Mouse (Mus musculus) embryonic facial prominence, embryonic 12.5 days (tissue): Measurements from ENCODE around the gene Lzic. TPM values are rescaled to one million over a fixed set of nuclear protein-coding genes. Genes with fewer than 3 reads are reported as not detected.
"Not testable (repeated sequence)": the region's sequence is repeated elsewhere in the genome, so short reads cannot be mapped to it uniquely, and the experiment has no call there.

Experiments
- ATAC-seq: fragments of 200-750 bp; cut with Nextera tagmentation; 2 replicates; pipeline ENCODE4 v1.8.0; 2017; ENCODE audit not compliant: insufficient number of reproducible peaks, insufficient read depth, low FRiP score, low TSS enrichment
- H3K27ac ChIP-seq: fragments of 300-500 bp; sonication (generic); 2 replicates; pipeline ENCODE4 v1.5.1; 2016; ENCODE audit warnings: mild to moderate bottlenecking
- H3K27me3 ChIP-seq: fragments of 300-500 bp; sonication (generic); 2 replicates; pipeline ENCODE4 v1.6.1; 2016; ENCODE audit warnings: mild to moderate bottlenecking, moderate library complexity
- H3K36me3 ChIP-seq: fragments of 300-500 bp; sonication (generic); 2 replicates; pipeline ENCODE4 v1.6.1; 2016; ENCODE audit warnings: mild to moderate bottlenecking
- H3K4me1 ChIP-seq: fragments of 300-500 bp; sonication (generic); 2 replicates; pipeline ENCODE4 v1.6.1; 2016
- H3K4me2 ChIP-seq: fragments of 300-500 bp; sonication (generic); replicated peaks from 2 replicates; pipeline ENCODE4 v1.6.1; 2016; ENCODE audit warnings: mild to moderate bottlenecking, moderate library complexity
- H3K4me3 ChIP-seq: fragments of 300-500 bp; sonication (generic); 2 replicates; pipeline ENCODE4 v1.5.1; 2016; ENCODE audit warnings: mild to moderate bottlenecking
- H3K9ac ChIP-seq: fragments of 300-500 bp; sonication (generic); 2 replicates; pipeline ENCODE4 v1.6.1; 2016; ENCODE audit warnings: mild to moderate bottlenecking, moderate library complexity
- H3K9me3 ChIP-seq: fragments of 300-500 bp; sonication (generic); 2 replicates; pipeline ENCODE4 v1.6.1; 2016; ENCODE audit warnings: mild to moderate bottlenecking, moderate library complexity
- WGBS: fragments of 180-500 bp; shearing (Covaris S2); methylation state at CpG from one replicate; pipeline ENCODE4 v1.1.7; 2016; 5-methylcytosine and 5-hydroxymethylcytosine counted together
- polyA plus RNA-seq: library from polyadenylated mRNA; unstranded; fragments of >200 nt; fragmentation: Nextera tagmentation; extraction: Ambion mirVana; gene quantifications from 2 replicates; pipeline ENCODE4 v1.2.1, GENCODE M21; 2016

The Lzic gene
- polyA plus RNA-seq, 1 experiment from 2014 or later: 57.6 TPM

- H3K27me3 ChIP-seq, H3K4me2 ChIP-seq, H3K4me3 ChIP-seq, H3K27ac ChIP-seq, ATAC-seq, H3K4me1 ChIP-seq, H3K9ac ChIP-seq, H3K9me3 ChIP-seq, H3K36me3 ChIP-seq: not testable (repeated sequence)
- 88% methylated on average over 27 of the region's 27 CpGs for WGBS
Measured at GRCm38 (mm10) chr4:149457163-149457562, 27.9 kb upstream of the Lzic start.

GRCm38 (mm10) chr4:149457831-149458430, 27.1 kb upstream of the Lzic start:
- Histone ChIP-seq H3K9me3 (no peaks in the 10 kb centered on the region), H3K27me3 (no peaks in the 10 kb centered on the region), H3K9ac (no peak overlapping the region), H3K4me1 (no peaks in the 10 kb centered on the region), H3K4me2 (no peak overlapping the region), H3K36me3 (no peaks in the 10 kb centered on the region), H3K27ac (no peak overlapping the region), H3K4me3 (no peak overlapping the region)
- no peak for ATAC-seq
- WGBS: 77% methylated on average over 6 of the region's 6 CpGs

- no peak overlapping the region for H3K4me2 ChIP-seq
- no peak overlapping the region for H3K4me3 ChIP-seq
- H3K4me1 ChIP-seq: no peaks in the 10 kb centered on the region
- no peak overlapping the region for H3K27ac ChIP-seq
- WGBS: 29% methylated on average over 5 of the region's 5 CpGs
- H3K36me3 ChIP-seq: no peaks in the 10 kb centered on the region
- no peak for ATAC-seq
- H3K27me3 ChIP-seq: no peaks in the 10 kb centered on the region
- no peaks in the 10 kb centered on the region for H3K9me3 ChIP-seq
- no peak overlapping the region for H3K9ac ChIP-seq
Measured at GRCm38 (mm10) chr4:149458526-149458925, 26.5 kb upstream of the Lzic start.

- Histone ChIP-seq H3K27ac (no peak overlapping the region), H3K27me3 (no peaks in the 10 kb centered on the region), H3K9me3 (no peaks in the 10 kb centered on the region), H3K4me2 (no peak overlapping the region), H3K4me3 (no peak overlapping the region), H3K4me1 (no peaks in the 10 kb centered on the region), H3K36me3 (no peaks in the 10 kb centered on the region), H3K9ac (no peak overlapping the region)
- no peak for ATAC-seq
- WGBS: 78% methylated on average over 1 of the region's 1 CpGs
Measured at GRCm38 (mm10) chr4:149459425-149459824, 25.6 kb upstream of the Lzic start.

GRCm38 (mm10) chr4:149460475-149460874, 24.6 kb upstream of the Lzic start:
- H3K27ac ChIP-seq, ATAC-seq, H3K36me3 ChIP-seq, H3K27me3 ChIP-seq, H3K9me3 ChIP-seq, H3K9ac ChIP-seq, H3K4me1 ChIP-seq, H3K4me2 ChIP-seq, H3K4me3 ChIP-seq: not testable (repeated sequence)
- 88% methylated on average over 2 of the region's 2 CpGs for WGBS

- Histone ChIP-seq H3K9ac (no peak overlapping the region), H3K4me1 (no peaks in the 10 kb centered on the region), H3K4me2 (no peak overlapping the region), H3K4me3 (no peak overlapping the region), H3K27me3 (no peaks in the 10 kb centered on the region), H3K9me3 (no peaks in the 10 kb centered on the region), H3K36me3 (no peaks in the 10 kb centered on the region), H3K27ac (no peak overlapping the region)
- 75% methylated on average over 5 of the region's 7 CpGs for WGBS
- ATAC-seq: no peak
Measured at GRCm38 (mm10) chr4:149461579-149462304, 23.3 kb upstream of the Lzic start.

- H3K4me2 ChIP-seq: no peak overlapping the region
- no peaks in the 10 kb centered on the region for H3K4me1 ChIP-seq
- H3K4me3 ChIP-seq: no peak overlapping the region
- H3K27ac ChIP-seq: no peak overlapping the region
- H3K36me3 ChIP-seq: 0 out of 2 replicates have a peak, but pooled peaks cover 1% of the 10 kb centered on the region
- 83% methylated on average over 6 of the region's 6 CpGs for WGBS
- no peaks in the 10 kb centered on the region for H3K9me3 ChIP-seq
- no peaks in the 10 kb centered on the region for H3K27me3 ChIP-seq
- no peak overlapping the region for H3K9ac ChIP-seq
- no peak for ATAC-seq
Measured at GRCm38 (mm10) chr4:149462305-149462971, 22.6 kb upstream of the Lzic start.

- H3K9me3 ChIP-seq: no peaks in the 10 kb centered on the region
- ATAC-seq: no peak
- WGBS: 68% methylated on average over 6 of the region's 6 CpGs
- no peak overlapping the region for H3K4me3 ChIP-seq
- H3K27ac ChIP-seq: no peak overlapping the region
- H3K4me2 ChIP-seq: no peak overlapping the region
- H3K4me1 ChIP-seq: no peaks in the 10 kb centered on the region
- H3K9ac ChIP-seq: no peak overlapping the region
- 0 out of 2 replicates have a peak, but pooled peaks cover 8% of the 10 kb centered on the region for H3K36me3 ChIP-seq
- no peaks in the 10 kb centered on the region for H3K27me3 ChIP-seq
Measured at GRCm38 (mm10) chr4:149463435-149463950, 21.5 kb upstream of the Lzic start.

- Histone ChIP-seq H3K4me1 (no peaks in the 10 kb centered on the region), H3K4me2 (no peak overlapping the region), H3K9ac (no peak overlapping the region), H3K9me3 (no peaks in the 10 kb centered on the region), H3K27ac (no peak overlapping the region), H3K4me3 (no peak overlapping the region), H3K36me3 (peaks cover 32% of the 10 kb centered on the region), H3K27me3 (no peaks in the 10 kb centered on the region)
- 91% methylated on average over 3 of the region's 3 CpGs for WGBS
- no peak for ATAC-seq
Measured at GRCm38 (mm10) chr4:149469557-149469956, 15.5 kb upstream of the Lzic start.

GRCm38 (mm10) chr4:149475096-149475495, 9.9 kb upstream of the Lzic start:
- no peaks in the 10 kb centered on the region for H3K27me3 ChIP-seq
- ATAC-seq: no peak
- H3K9ac ChIP-seq: no peak overlapping the region
- H3K4me3 ChIP-seq: no peak overlapping the region
- 83% methylated on average over 7 of the region's 7 CpGs for WGBS
- no peak overlapping the region for H3K27ac ChIP-seq
- no peaks in the 10 kb centered on the region; the same call in 1 of the 2 replicates for H3K4me1 ChIP-seq
- H3K9me3 ChIP-seq: no peaks in the 10 kb centered on the region
- H3K4me2 ChIP-seq: no peak overlapping the region
- peaks cover 10% of the 10 kb centered on the region for H3K36me3 ChIP-seq

- 78% methylated on average over 11 of the region's 11 CpGs for WGBS
- ATAC-seq: no peak
- H3K9me3 ChIP-seq: no peaks in the 10 kb centered on the region
- no peak within 1 kb of the TSS for H3K4me2 ChIP-seq
- no peak within 1 kb of the TSS for H3K9ac ChIP-seq
- H3K27ac ChIP-seq: no peak within 1 kb of the TSS
- no peaks in the 10 kb centered on the region for H3K27me3 ChIP-seq
- H3K4me1 ChIP-seq: no peaks in the 10 kb centered on the region; the same call in 1 of the 2 replicates
- H3K4me3 ChIP-seq: no peak within 1 kb of the TSS
- H3K36me3 ChIP-seq: peaks cover 10% of the 10 kb centered on the region
Measured at GRCm38 (mm10) chr4:149477078-149477477, 8.0 kb upstream of the Lzic start, which contains the start of gene Tmem274. TSS of gene Tmem274 (plus strand) at chr4:149477378.
